Mouse (Mus musculus): ENCODE measurements around the gene Nsg2.
"Not testable (repeated sequence)": the region's sequence is repeated elsewhere in the genome, so short reads cannot be mapped to it uniquely, and the experiment has no call there.

- TF ChIP-seq CTCF, EP300 (IDR thresholded peaks at IDR 0.05; ENCODE audit: low read depth): not testable (repeated sequence)
Measured at GRCm38 (mm10) chr11:32008049-32008448, 7.8 kb downstream of the Nsg2 start.
